Mouse (Mus musculus): ENCODE measurements at regions not wholly inside any gene's neighbourhood (a gene's known extent, or its start where the extent isn't known, plus 50 kb on each side); places are given as distances from the start of the nearest gene placed in this dataset.

GRCm38 (mm10) chr9:32003730-32004129, 90.5 kb upstream of the Barx2 start:
- no peak for ATAC-seq (replicated peaks; ENCODE audit: poor library complexity)

GRCm38 (mm10) chr9:32005348-32005747, 92.1 kb upstream of the Barx2 start:
- ATAC-seq (replicated peaks; ENCODE audit: poor library complexity), result no peak

GRCm38 (mm10) chr9:32006350-32006749, 93.1 kb upstream of the Barx2 start:
- no peak for ATAC-seq (replicated peaks; ENCODE audit: poor library complexity)

- ATAC-seq (replicated peaks; ENCODE audit: poor library complexity), result no peak
Measured at GRCm38 (mm10) chr9:32010953-32011770, 97.9 kb upstream of the Barx2 start.

- ATAC-seq (replicated peaks; ENCODE audit: poor library complexity), result no peak
Measured at GRCm38 (mm10) chr9:32016286-32016685, 99.7 kb upstream of the Arhgap32 start.

GRCm38 (mm10) chr9:32018020-32018419, 97.9 kb upstream of the Arhgap32 start:
- no peak for ATAC-seq (replicated peaks; ENCODE audit: poor library complexity)

GRCm38 (mm10) chr9:32019786-32020185, 96.2 kb upstream of the Arhgap32 start:
- ATAC-seq (replicated peaks; ENCODE audit: poor library complexity), result peak; percentile 68

- no peak for ATAC-seq (replicated peaks; ENCODE audit: poor library complexity)
Measured at GRCm38 (mm10) chr9:32020942-32021731, 94.8 kb upstream of the Arhgap32 start.

GRCm38 (mm10) chr9:32021755-32022154, 94.2 kb upstream of the Arhgap32 start:
- no peak for ATAC-seq (replicated peaks; ENCODE audit: poor library complexity)

- no peak for ATAC-seq (replicated peaks; ENCODE audit: poor library complexity)
Measured at GRCm38 (mm10) chr9:32022996-32023395, 92.9 kb upstream of the Arhgap32 start.

GRCm38 (mm10) chr9:32024767-32025166, 91.2 kb upstream of the Arhgap32 start:
- no peak for ATAC-seq (replicated peaks; ENCODE audit: poor library complexity)

GRCm38 (mm10) chr9:32027962-32028361, 88.0 kb upstream of the Arhgap32 start:
- ATAC-seq (replicated peaks; ENCODE audit: poor library complexity), result no peak

- no peak for ATAC-seq (replicated peaks; ENCODE audit: poor library complexity)
Measured at GRCm38 (mm10) chr9:32029001-32029400, 86.9 kb upstream of the Arhgap32 start.

- ATAC-seq (replicated peaks; ENCODE audit: poor library complexity), result no peak
Measured at GRCm38 (mm10) chr9:32029786-32030185, 86.2 kb upstream of the Arhgap32 start.

GRCm38 (mm10) chr9:32030203-32030602, 85.7 kb upstream of the Arhgap32 start:
- ATAC-seq (replicated peaks; ENCODE audit: poor library complexity), result no peak

GRCm38 (mm10) chr9:32031950-32032453, 83.9 kb upstream of the Arhgap32 start:
- ATAC-seq (replicated peaks; ENCODE audit: poor library complexity), result peak; percentile 64

- peak; percentile 17 for ATAC-seq (replicated peaks; ENCODE audit: poor library complexity)
Measured at GRCm38 (mm10) chr9:32032521-32033185, 83.3 kb upstream of the Arhgap32 start.

- peak; percentile 68 for ATAC-seq (replicated peaks; ENCODE audit: poor library complexity)
Measured at GRCm38 (mm10) chr9:32033937-32034336, 82.0 kb upstream of the Arhgap32 start.

- ATAC-seq (replicated peaks; ENCODE audit: poor library complexity), result peak; percentile 69
Measured at GRCm38 (mm10) chr9:32039999-32040398, 75.9 kb upstream of the Arhgap32 start.

GRCm38 (mm10) chr9:32043344-32043743, 72.6 kb upstream of the Arhgap32 start:
- no peak for ATAC-seq (replicated peaks; ENCODE audit: poor library complexity)

- ATAC-seq (replicated peaks; ENCODE audit: poor library complexity), result no peak
Measured at GRCm38 (mm10) chr9:32046791-32047190, 69.1 kb upstream of the Arhgap32 start.

Data from megakaryocyte progenitor cell, adult 5-6 weeks (primary cell).